Mouse (Mus musculus) hindlimb bud, embryonic 11.5 days (tissue): ENCODE results near the gene Parp8.
"Not testable (repeated sequence)": the region's sequence is repeated elsewhere in the genome, so short reads cannot be mapped to it uniquely, and the experiment has no call there.

Experiments used
- DNase-seq: peaks from one replicate; pipeline ENCODE4 v3.0.0-alpha.2; 2012; ENCODE audit warnings: low read depth, low spot score; ENCODE audit errors: extremely low spot score

Parp8 gene

GRCm38 (mm10) chr13:116967459-116967858 is 57.9 kb downstream of the Parp8 start:
- DNase-seq, result no peak

- no peak for DNase-seq
Measured at GRCm38 (mm10) chr13:116962480-116963462, 62.6 kb downstream of the Parp8 start.

GRCm38 (mm10) chr13:116958776-116959589 is 66.4 kb downstream of the Parp8 start:
- no peak for DNase-seq

- no peak for DNase-seq
Measured at GRCm38 (mm10) chr13:116957577-116957976, 67.8 kb downstream of the Parp8 start.

- DNase-seq, result no peak
Measured at GRCm38 (mm10) chr13:116951336-116951735, 74.0 kb downstream of the Parp8 start.

- DNase-seq, result no peak
Measured at GRCm38 (mm10) chr13:116949527-116949926, 75.8 kb downstream of the Parp8 start.

GRCm38 (mm10) chr13:116949056-116949455 is 76.3 kb downstream of the Parp8 start:
- DNase-seq, result no peak

- DNase-seq, result no peak
Measured at GRCm38 (mm10) chr13:116948299-116948659, 77.1 kb downstream of the Parp8 start.

- no peak for DNase-seq
Measured at GRCm38 (mm10) chr13:116947611-116948298, 77.6 kb downstream of the Parp8 start.

- DNase-seq, result no peak
Measured at GRCm38 (mm10) chr13:116946566-116946965, 78.8 kb downstream of the Parp8 start.

GRCm38 (mm10) chr13:116941280-116942015 is 83.9 kb downstream of the Parp8 start:
- DNase-seq, result no peak

GRCm38 (mm10) chr13:116940761-116941160 is 84.6 kb downstream of the Parp8 start:
- no peak for DNase-seq

- not testable (repeated sequence) for DNase-seq
Measured at GRCm38 (mm10) chr13:116937019-116937418, 88.3 kb downstream of the Parp8 start.

- no peak for DNase-seq
Measured at GRCm38 (mm10) chr13:116917387-116917930, 107.9 kb downstream of the Parp8 start.

GRCm38 (mm10) chr13:116908284-116908683 is 117.1 kb downstream of the Parp8 start:
- DNase-seq, result no peak

- no peak for DNase-seq
Measured at GRCm38 (mm10) chr13:116903394-116903793, 121.9 kb downstream of the Parp8 start.

- no peak for DNase-seq
Measured at GRCm38 (mm10) chr13:116898395-116898794, 126.9 kb downstream of the Parp8 start.

GRCm38 (mm10) chr13:116897711-116898110 is 127.6 kb downstream of the Parp8 start:
- DNase-seq, result no peak

GRCm38 (mm10) chr13:116884422-116884942 is 140.9 kb downstream of the Parp8 start:
- no peak for DNase-seq

- no peak for DNase-seq
Measured at GRCm38 (mm10) chr13:116882226-116882625, 143.1 kb downstream of the Parp8 start.
